Mouse (Mus musculus) C2C12 (cell line): ENCODE results near the gene Pmepa1.

ENCODE experiments used
- CEBPB ChIP-seq: IDR thresholded peaks from one replicate; pipeline ENCODE4 v1.6.1; 2011; ENCODE audit warnings: low read depth, mild to moderate bottlenecking, control low read depth, moderate library complexity
- CTCF ChIP-seq: IDR thresholded peaks from one replicate; pipeline ENCODE4 v1.5.1; 2011; ENCODE audit not compliant: control insufficient read depth, insufficient read depth, insufficient read length
- FOSL1 ChIP-seq: IDR thresholded peaks from one replicate; pipeline ENCODE4 v1.8.0; 2011; ENCODE audit warnings: mild to moderate bottlenecking, low read length; ENCODE audit not compliant: poor library complexity, insufficient read depth, severe bottlenecking
- MAX ChIP-seq: IDR thresholded peaks from one replicate; pipeline ENCODE4 v1.6.1; 2011; ENCODE audit warnings: mild to moderate bottlenecking, control low read depth
- MYOD1 ChIP-seq: IDR thresholded peaks from one replicate; pipeline ENCODE4 v1.6.1; 2011; ENCODE audit warnings: low read depth; ENCODE audit not compliant: control insufficient read depth, insufficient read length
- MYOG ChIP-seq: IDR thresholded peaks from one replicate; pipeline ENCODE4 v1.6.1; 2011; ENCODE audit not compliant: control insufficient read depth, insufficient read length; ENCODE audit errors: extremely low read depth
- USF1 ChIP-seq: IDR thresholded peaks from one replicate; pipeline ENCODE4 v1.6.1; 2011; ENCODE audit warnings: low read depth, mild to moderate bottlenecking, control low read depth, moderate library complexity

- TF ChIP-seq USF1 (no peak), CTCF (no peak), MYOD1 (no peak), MAX (no peak), MYOG (no peak), CEBPB (no peak), FOSL1 (no peak)
These were observed 71.7 kb downstream of the Pmepa1 start for GRCm38 (mm10) chr2:173204671-173205070.
